Mouse (Mus musculus): ENCODE measurements at regions not wholly inside any gene's neighbourhood (a gene's known extent, or its start where the extent isn't known, plus 50 kb on each side); places are given as distances from the start of the nearest gene placed in this dataset.

DNA sequence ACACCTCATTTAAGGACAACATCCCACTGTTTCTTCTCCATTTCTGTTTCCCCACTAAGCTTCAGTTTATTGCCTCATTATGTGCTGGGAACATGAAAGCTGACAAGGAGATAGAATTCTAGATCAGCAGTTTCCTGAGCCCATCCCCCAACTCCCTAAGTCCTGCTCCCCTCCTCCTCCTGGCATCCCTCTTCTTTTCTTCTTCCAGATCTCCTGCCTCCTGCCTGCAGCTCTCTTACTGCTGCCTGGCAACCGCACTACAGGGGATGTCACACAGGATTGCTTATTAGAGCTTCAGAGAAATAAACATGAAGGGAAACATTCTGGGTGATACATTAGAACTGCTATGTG is 619.4 kb upstream of the Agtr1b start:
- no peak for TF ChIP-seq CTCF (IDR thresholded peaks at IDR 0.05; ENCODE audit: low read depth)
- no peak for TF ChIP-seq EP300 (optimal IDR thresholded peaks at IDR 0.05)

All from stomach, postnatal 0 days (tissue).